Mouse (Mus musculus): ENCODE results near the gene Zfp157. TPM values are rescaled to one million over a fixed set of nuclear protein-coding genes. Genes with fewer than 3 reads are reported as not detected.
"Not testable (repeated sequence)": the region's sequence is repeated elsewhere in the genome, so short reads cannot be mapped to it uniquely, and the experiment has no call there.

The Zfp157 gene
- polyA plus RNA-seq (2012; rRNA removed): 8.1 and 8.4 TPM in 2 replicates

DNA sequence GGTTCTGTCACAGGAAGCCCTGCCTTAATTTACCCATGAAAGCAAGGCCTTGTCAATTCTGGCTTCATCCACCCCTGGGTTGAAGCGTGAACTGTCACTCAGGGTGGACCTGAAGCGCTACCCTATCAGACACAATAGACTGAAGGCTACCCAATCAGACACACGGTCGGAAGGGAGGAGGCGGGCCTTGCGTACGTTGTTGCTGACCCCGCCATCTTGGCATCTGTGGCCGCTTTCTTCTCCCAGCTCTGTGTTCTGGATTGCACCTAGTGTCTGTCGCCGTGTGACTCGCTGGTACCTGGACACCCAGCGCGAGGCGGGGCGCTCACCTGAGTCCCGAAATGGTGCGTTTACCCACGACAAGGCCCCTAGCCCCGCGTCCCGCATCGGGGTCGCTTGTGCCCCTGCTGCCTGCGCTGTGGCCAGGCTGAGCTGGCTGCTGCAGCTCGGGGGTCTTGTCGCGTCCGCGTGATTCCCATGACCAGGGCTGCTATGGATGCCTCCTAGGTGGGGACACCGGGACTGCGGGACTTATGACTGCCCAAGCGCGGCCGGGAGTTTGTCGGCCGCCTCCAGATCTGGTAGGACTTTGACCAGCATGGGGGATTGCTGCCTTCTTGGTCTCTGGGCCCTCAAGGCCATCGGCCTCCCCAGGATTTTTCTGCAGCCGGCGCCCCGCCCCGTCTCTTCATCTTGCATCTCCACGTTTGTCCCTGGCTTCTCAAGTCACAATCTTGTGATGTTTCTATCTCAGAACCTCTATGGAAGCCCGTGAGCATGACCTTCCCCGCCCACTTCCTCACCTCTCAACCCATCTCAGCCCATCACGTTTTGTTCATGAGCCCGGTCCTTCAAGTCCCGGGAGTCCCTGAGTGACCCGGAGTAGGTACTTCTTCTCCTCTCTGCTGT lies at the start of gene Zfp157:
Gene Zfp157 (plus strand): TSS at position 183 of the 909 bp plus-strand sequence.
- DNase-seq: peak; percentile 89
- TF ChIP-seq POLR2A (IDR thresholded peaks at IDR 0.05; ENCODE audit: control insufficient read depth, extremely low read depth, insufficient read depth, low read length, poor library complexity) (peak; percentile 46; the same call in 1 of the 2 replicates), CTCF (IDR thresholded peaks at IDR 0.05; ENCODE audit: borderline replicate concordance, control insufficient read depth, extremely low read depth, insufficient read depth, low read length, poor library complexity) (no peak)
- peak within 1 kb of the TSS; percentile 69 for H3K4me3 ChIP-seq (ENCODE audit: control insufficient read depth, insufficient read depth, low read length)
- H3K4me1 ChIP-seq (replicated peaks; ENCODE audit: control insufficient read depth, insufficient read depth, low read length): peaks cover 6% of the 10 kb centered on the region
- H3K27me3 ChIP-seq (ENCODE audit: control insufficient read depth, insufficient read depth, low read length): no peaks in the 10 kb centered on the region
- H3K27ac ChIP-seq (ENCODE audit: control insufficient read depth, insufficient read depth, low read length): no peak within 1 kb of the TSS
- WGBS: under 1% methylated on average over 49 of the region's 49 CpGs
- H3K36me3 ChIP-seq (ENCODE audit: control insufficient read depth, insufficient read depth, low read length): peaks cover 11% of the 10 kb centered on the region; the same call in 1 of the 2 replicates

DNA sequence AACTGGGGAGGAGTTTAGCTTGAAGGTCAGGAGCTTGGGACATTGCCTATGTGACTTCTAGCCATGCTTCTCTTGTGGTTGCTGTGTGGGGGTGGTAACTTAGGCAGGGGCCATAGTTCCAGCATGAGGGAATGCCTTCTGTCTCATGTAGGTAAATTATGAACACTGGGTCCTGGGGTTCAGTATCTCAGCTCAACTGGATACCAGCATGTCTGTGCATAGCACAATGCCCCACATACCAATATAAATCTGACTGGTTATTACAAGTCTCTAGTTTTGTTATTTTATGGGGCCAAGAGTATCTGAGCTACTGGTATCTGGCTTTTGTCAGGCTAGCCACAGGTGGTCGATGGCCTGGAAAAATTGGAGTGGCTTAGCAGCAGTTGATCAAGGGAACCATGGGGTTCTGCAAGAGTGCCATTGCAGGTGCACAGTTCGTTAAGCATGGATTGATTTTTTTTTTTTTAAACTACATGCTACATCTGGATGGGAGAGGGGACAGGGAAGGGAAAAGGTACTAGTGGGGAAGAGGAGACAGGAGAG lies 43.4 kb upstream of the Zfp157 start:
- Histone ChIP-seq H3K36me3 (ENCODE audit: control insufficient read depth, insufficient read depth, low read length) (no peaks in the 10 kb centered on the region), H3K27ac (ENCODE audit: control insufficient read depth, insufficient read depth, low read length) (no peak overlapping the region), H3K4me3 (ENCODE audit: control insufficient read depth, insufficient read depth, low read length) (no peak overlapping the region), H3K4me1 (replicated peaks; ENCODE audit: control insufficient read depth, insufficient read depth, low read length) (no peaks in the 10 kb centered on the region), H3K27me3 (ENCODE audit: control insufficient read depth, insufficient read depth, low read length) (no peaks in the 10 kb centered on the region)
- TF ChIP-seq CTCF (IDR thresholded peaks at IDR 0.05; ENCODE audit: borderline replicate concordance, control insufficient read depth, extremely low read depth, insufficient read depth, low read length, poor library complexity) (no peak), POLR2A (IDR thresholded peaks at IDR 0.05; ENCODE audit: control insufficient read depth, extremely low read depth, insufficient read depth, low read length, poor library complexity) (no peak)
- 69% methylated on average over 2 of the region's 2 CpGs for WGBS
- no peak for DNase-seq

DNA sequence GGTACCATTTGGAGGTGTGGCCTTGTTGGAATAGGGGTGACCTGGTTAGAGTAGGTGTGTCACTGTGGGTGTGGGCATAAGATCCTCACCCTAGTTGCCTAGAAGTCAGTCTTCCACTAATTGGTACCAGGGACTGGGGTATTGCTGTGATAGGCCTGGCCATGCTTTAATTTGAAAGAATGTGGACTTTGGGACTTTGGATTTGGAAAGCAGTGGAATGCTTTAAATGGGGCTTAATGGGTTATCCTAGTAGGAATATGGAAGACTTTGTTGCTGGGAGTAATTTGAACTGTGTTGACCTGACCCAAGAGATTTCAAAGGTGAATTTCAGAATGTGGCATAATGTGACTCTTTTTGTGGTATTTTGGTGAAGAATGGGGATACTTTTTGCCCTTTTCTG lies 40.8 kb upstream of the Zfp157 start:
- not testable (repeated sequence) for H3K27me3 ChIP-seq (ENCODE audit: control insufficient read depth, insufficient read depth, low read length); H3K27ac ChIP-seq (ENCODE audit: control insufficient read depth, insufficient read depth, low read length); H3K4me1 ChIP-seq (replicated peaks; ENCODE audit: control insufficient read depth, insufficient read depth, low read length); H3K36me3 ChIP-seq (ENCODE audit: control insufficient read depth, insufficient read depth, low read length); DNase-seq; H3K4me3 ChIP-seq (ENCODE audit: control insufficient read depth, insufficient read depth, low read length)

DNA sequence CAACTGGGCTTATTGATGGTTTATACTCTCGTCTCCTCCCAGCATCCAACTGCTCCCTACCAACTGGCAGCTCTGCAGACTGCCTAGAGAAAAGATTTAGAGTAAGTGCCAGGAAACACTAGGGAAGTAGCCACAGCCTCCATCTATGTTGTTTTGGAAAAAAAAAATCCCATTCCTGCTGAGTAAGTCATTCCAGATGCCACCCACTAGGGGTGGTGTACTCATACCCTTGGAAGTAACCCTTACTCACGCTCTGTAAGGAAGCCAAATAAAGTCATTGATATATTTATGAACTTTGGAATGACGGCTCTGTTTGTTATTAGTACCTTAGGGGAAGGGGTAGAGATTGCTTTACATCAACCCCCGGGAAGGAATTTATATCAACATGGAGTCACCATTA lies 17.1 kb downstream of the Zfp157 start:
- H3K27ac ChIP-seq (ENCODE audit: control insufficient read depth, insufficient read depth, low read length): no peak overlapping the region
- 97% methylated on average over 4 of the region's 4 CpGs for WGBS
- H3K4me1 ChIP-seq (replicated peaks; ENCODE audit: control insufficient read depth, insufficient read depth, low read length): no peaks in the 10 kb centered on the region
- no peak for DNase-seq
- H3K36me3 ChIP-seq (ENCODE audit: control insufficient read depth, insufficient read depth, low read length): peaks cover 36% of the 10 kb centered on the region
- H3K4me3 ChIP-seq (ENCODE audit: control insufficient read depth, insufficient read depth, low read length): no peak overlapping the region
- no peak for TF ChIP-seq CTCF (IDR thresholded peaks at IDR 0.05; ENCODE audit: borderline replicate concordance, control insufficient read depth, extremely low read depth, insufficient read depth, low read length, poor library complexity)
- no peak for TF ChIP-seq POLR2A (IDR thresholded peaks at IDR 0.05; ENCODE audit: control insufficient read depth, extremely low read depth, insufficient read depth, low read length, poor library complexity)
- H3K27me3 ChIP-seq (ENCODE audit: control insufficient read depth, insufficient read depth, low read length): no peaks in the 10 kb centered on the region

DNA sequence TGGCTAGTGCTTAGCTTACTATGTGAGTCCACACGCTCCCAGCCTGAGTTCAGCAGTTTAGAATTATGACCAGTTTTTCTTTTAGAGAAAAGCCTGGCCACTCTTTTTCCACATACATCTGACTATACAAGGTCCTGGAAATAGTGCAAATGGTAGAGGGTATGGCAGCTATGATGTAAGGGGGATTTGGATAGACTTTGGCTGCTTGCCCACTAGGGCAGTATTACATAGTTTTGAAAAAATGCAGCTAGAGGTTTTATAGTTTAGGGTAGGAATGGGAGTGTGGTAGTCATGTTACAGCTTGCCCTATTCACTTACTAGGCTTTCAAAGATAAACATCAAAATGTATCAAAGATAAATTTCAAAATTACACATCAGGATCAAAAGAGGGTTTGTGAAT lies 17.8 kb downstream of the Zfp157 start:
- no peak overlapping the region for H3K27ac ChIP-seq (ENCODE audit: control insufficient read depth, insufficient read depth, low read length)
- no peaks in the 10 kb centered on the region for H3K27me3 ChIP-seq (ENCODE audit: control insufficient read depth, insufficient read depth, low read length)
- H3K36me3 ChIP-seq (ENCODE audit: control insufficient read depth, insufficient read depth, low read length): peaks cover 36% of the 10 kb centered on the region
- no peaks in the 10 kb centered on the region for H3K4me1 ChIP-seq (replicated peaks; ENCODE audit: control insufficient read depth, insufficient read depth, low read length)
- H3K4me3 ChIP-seq (ENCODE audit: control insufficient read depth, insufficient read depth, low read length): no peak overlapping the region
- TF ChIP-seq POLR2A (IDR thresholded peaks at IDR 0.05; ENCODE audit: control insufficient read depth, extremely low read depth, insufficient read depth, low read length, poor library complexity) (no peak), CTCF (IDR thresholded peaks at IDR 0.05; ENCODE audit: borderline replicate concordance, control insufficient read depth, extremely low read depth, insufficient read depth, low read length, poor library complexity) (no peak)
- WGBS: 100% methylated on average over 1 of the region's 1 CpGs
- no peak for DNase-seq

DNA sequence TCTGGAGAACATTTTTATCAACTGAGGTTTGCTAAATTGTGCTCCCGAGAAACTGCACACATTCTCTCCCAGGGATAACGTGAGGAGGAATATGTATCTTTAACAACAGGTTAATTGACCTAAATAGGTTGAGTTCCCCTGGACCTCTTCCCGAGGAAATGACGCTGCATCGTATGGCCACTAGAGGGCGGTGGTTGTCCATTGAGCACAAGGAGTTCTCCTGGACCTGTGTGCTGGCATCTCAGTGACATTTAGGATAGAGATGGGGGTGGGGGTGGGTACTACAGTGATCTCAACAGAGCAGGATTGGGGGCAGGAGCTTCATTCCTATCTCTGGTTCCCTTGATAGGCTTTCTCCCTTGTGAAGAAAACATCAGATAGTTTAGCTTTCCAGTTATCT lies 32.3 kb downstream of the Zfp157 start:
- H3K36me3 ChIP-seq (ENCODE audit: control insufficient read depth, insufficient read depth, low read length): no peaks in the 10 kb centered on the region
- 14% methylated on average over 6 of the region's 6 CpGs for WGBS
- H3K27me3 ChIP-seq (ENCODE audit: control insufficient read depth, insufficient read depth, low read length): no peaks in the 10 kb centered on the region
- H3K4me3 ChIP-seq (ENCODE audit: control insufficient read depth, insufficient read depth, low read length): no peak overlapping the region
- no peak overlapping the region for H3K27ac ChIP-seq (ENCODE audit: control insufficient read depth, insufficient read depth, low read length)
- DNase-seq: peak; percentile 50
- no peaks in the 10 kb centered on the region for H3K4me1 ChIP-seq (replicated peaks; ENCODE audit: control insufficient read depth, insufficient read depth, low read length)
- TF ChIP-seq POLR2A (IDR thresholded peaks at IDR 0.05; ENCODE audit: control insufficient read depth, extremely low read depth, insufficient read depth, low read length, poor library complexity) (no peak), CTCF (IDR thresholded peaks at IDR 0.05; ENCODE audit: borderline replicate concordance, control insufficient read depth, extremely low read depth, insufficient read depth, low read length, poor library complexity) (peak; percentile 43; the same call in 1 of the 2 replicates)

DNA sequence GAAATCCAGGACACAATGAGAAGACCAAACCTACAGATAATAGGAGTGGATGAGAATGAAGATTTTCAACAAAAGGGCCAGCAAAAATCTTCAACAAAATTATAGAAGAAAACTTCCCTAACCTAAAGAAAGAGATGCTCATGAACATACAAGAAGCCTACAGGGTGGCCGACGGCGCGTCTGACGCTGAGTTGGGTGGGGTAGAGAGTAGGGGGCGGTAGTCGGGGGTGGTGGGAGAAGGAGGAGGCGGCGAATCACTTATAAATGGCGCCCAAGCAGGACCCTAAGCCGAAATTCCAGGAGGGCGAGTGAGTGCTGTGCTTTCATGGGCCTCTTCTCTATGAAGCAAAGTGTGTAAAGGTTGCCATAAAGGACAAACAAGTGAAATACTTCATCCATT lies 63.3 kb downstream of the Zfp157 start:
- H3K4me3 ChIP-seq (ENCODE audit: control insufficient read depth, insufficient read depth, low read length); H3K27me3 ChIP-seq (ENCODE audit: control insufficient read depth, insufficient read depth, low read length); H3K4me1 ChIP-seq (replicated peaks; ENCODE audit: control insufficient read depth, insufficient read depth, low read length); H3K27ac ChIP-seq (ENCODE audit: control insufficient read depth, insufficient read depth, low read length); H3K36me3 ChIP-seq (ENCODE audit: control insufficient read depth, insufficient read depth, low read length); DNase-seq: not testable (repeated sequence)
- WGBS: 96% methylated on average over 11 of the region's 12 CpGs

Other genes starting within 250 kb of the Zfp157 start
- 6.7 and 7.6 TPM in 2 replicates for gene Mblac1, start 247.2 kb upstream of the Zfp157 start, polyA plus RNA-seq (2012; rRNA removed)
- gene Nxpe5, start 215.6 kb upstream of the Zfp157 start, polyA plus RNA-seq (2012; rRNA removed): 0.73 and 0.87 TPM in 2 replicates
- gene Lamtor4, start 186.0 kb upstream of the Zfp157 start, polyA plus RNA-seq (2012; rRNA removed): 131 and 162 TPM in 2 replicates
- gene BC037034, start 177.4 kb upstream of the Zfp157 start, polyA plus RNA-seq (2012; rRNA removed): 142 and 146 TPM in 2 replicates
- 1.3 and 1.4 TPM in 2 replicates for gene Gal3st4, start 168.6 kb upstream of the Zfp157 start, polyA plus RNA-seq (2012; rRNA removed)
- gene Gm43720, start 161.5 kb upstream of the Zfp157 start, polyA plus RNA-seq (2012; rRNA removed): 0.04 and 0.08 TPM in 2 replicates
- 35.8 and 41.6 TPM in 2 replicates for gene Gpc2, start 161.5 kb upstream of the Zfp157 start, polyA plus RNA-seq (2012; rRNA removed)
- gene Stag3, start 161.2 kb upstream of the Zfp157 start, polyA plus RNA-seq (2012; rRNA removed): 4.7 and 5.4 TPM in 2 replicates
- gene Pvrig, start 99.5 kb upstream of the Zfp157 start, polyA plus RNA-seq (2012; rRNA removed): 2.8 TPM in 2 replicates
- gene 1700123K08Rik, start 123.2 kb downstream of the Zfp157 start, polyA plus RNA-seq (2012; rRNA removed): not detected in 2 replicates
- gene Zfp68, start 178.3 kb downstream of the Zfp157 start, polyA plus RNA-seq (2012; rRNA removed): 10.0 and 11.1 TPM in 2 replicates
- gene A430033K04Rik, start 181.4 kb downstream of the Zfp157 start, polyA plus RNA-seq (2012; rRNA removed): 3.6 and 4.1 TPM in 2 replicates